Mouse (Mus musculus): ENCODE data around the gene Tgfbr3. TPM values are rescaled to one million over a fixed set of nuclear protein-coding genes. Genes with fewer than 3 reads are reported as not detected.
A peak's percentile ranks its signal among the peaks of the same experiment; 100 is the strongest.

Gene Tgfbr3
- polyA plus RNA-seq, 1 experiment from 2014 or later: 23.8 TPM

GRCm38 (mm10) chr5:107150555-107151312 lies 138.7 kb downstream of the Tgfbr3 start:
- peaks cover 11% of the 10 kb centered on the region for H3K36me3 ChIP-seq (ENCODE audit: insufficient read depth)
- peak overlapping the region; percentile 3; the same call in 1 of the 2 replicates for H3K9ac ChIP-seq
- no peaks in the 10 kb centered on the region for H3K27me3 ChIP-seq (ENCODE audit: insufficient read depth, low read length)
- no peak overlapping the region for H3K4me2 ChIP-seq
- WGBS: 39% methylated on average over 9 of the region's 9 CpGs
- peak overlapping the region; percentile 49; the same call in 1 of the 2 replicates for H3K27ac ChIP-seq (ENCODE audit: low read depth)
- TF ChIP-seq CTCF (IDR thresholded peaks at IDR 0.05; ENCODE audit: low read depth): no peak
- ATAC-seq (ENCODE audit: insufficient read depth) (0 out of 2 replicates have a peak, but pooled peaks have one; percentile 30), DNase-seq (peak; percentile 56)
- no peak overlapping the region for H3K4me3 ChIP-seq (ENCODE audit: low read depth, low read length)
- peaks cover 18% of the 10 kb centered on the region for H3K4me1 ChIP-seq (ENCODE audit: insufficient read depth)
- no peaks in the 10 kb centered on the region for H3K9me3 ChIP-seq (ENCODE audit: low read depth, low read length)

- Histone ChIP-seq H3K9ac (no peak overlapping the region), H3K36me3 (ENCODE audit: insufficient read depth) (0 out of 2 replicates have a peak, but pooled peaks cover 4% of the 10 kb centered on the region), H3K4me1 (ENCODE audit: insufficient read depth) (peaks cover 18% of the 10 kb centered on the region), H3K27ac (ENCODE audit: low read depth) (peak overlapping the region; percentile 32; the same call in 1 of the 2 replicates), H3K4me3 (ENCODE audit: low read depth, low read length) (no peak overlapping the region), H3K9me3 (ENCODE audit: low read depth, low read length) (no peaks in the 10 kb centered on the region), H3K4me2 (no peak overlapping the region), H3K27me3 (ENCODE audit: insufficient read depth, low read length) (no peaks in the 10 kb centered on the region)
- WGBS: 48% methylated on average over 13 of the region's 13 CpGs
- ATAC-seq (ENCODE audit: insufficient read depth) (peak; percentile 48; the same call in 1 of the 2 replicates), DNase-seq (peak; percentile 87)
- TF ChIP-seq CTCF (IDR thresholded peaks at IDR 0.05; ENCODE audit: low read depth): no peak
Observed at GRCm38 (mm10) chr5:107147951-107148766, 141.3 kb downstream of the Tgfbr3 start.

GRCm38 (mm10) chr5:107147413-107147812 lies 142.0 kb downstream of the Tgfbr3 start:
- ATAC-seq (ENCODE audit: insufficient read depth) (no peak), DNase-seq (no peak)
- H3K4me2 ChIP-seq: no peak overlapping the region
- no peak for TF ChIP-seq CTCF (IDR thresholded peaks at IDR 0.05; ENCODE audit: low read depth)
- H3K4me1 ChIP-seq (ENCODE audit: insufficient read depth): peaks cover 18% of the 10 kb centered on the region
- H3K4me3 ChIP-seq (ENCODE audit: low read depth, low read length): no peak overlapping the region
- no peak overlapping the region for H3K9ac ChIP-seq
- H3K36me3 ChIP-seq (ENCODE audit: insufficient read depth): 0 out of 2 replicates have a peak, but pooled peaks cover 3% of the 10 kb centered on the region
- no peaks in the 10 kb centered on the region for H3K27me3 ChIP-seq (ENCODE audit: insufficient read depth, low read length)
- 0 out of 2 replicates have a peak overlapping the region, but pooled peaks have one; percentile 30 for H3K27ac ChIP-seq (ENCODE audit: low read depth)
- H3K9me3 ChIP-seq (ENCODE audit: low read depth, low read length): no peaks in the 10 kb centered on the region

- DNase-seq: no peak
- H3K27me3 ChIP-seq (ENCODE audit: insufficient read depth, low read length): no peaks in the 10 kb centered on the region
- H3K9ac ChIP-seq: no peak overlapping the region
- H3K27ac ChIP-seq (ENCODE audit: low read depth): no peak overlapping the region
- no peak for TF ChIP-seq CTCF (IDR thresholded peaks at IDR 0.05; ENCODE audit: low read depth)
- no peak for ATAC-seq (ENCODE audit: insufficient read depth)
- H3K36me3 ChIP-seq (ENCODE audit: insufficient read depth): 0 out of 2 replicates have a peak, but pooled peaks cover 7% of the 10 kb centered on the region
- 62% methylated on average over 11 of the region's 11 CpGs for WGBS
- H3K9me3 ChIP-seq (ENCODE audit: low read depth, low read length): no peaks in the 10 kb centered on the region
- no peak overlapping the region for H3K4me3 ChIP-seq (ENCODE audit: low read depth, low read length)
- no peak overlapping the region for H3K4me2 ChIP-seq
- H3K4me1 ChIP-seq (ENCODE audit: insufficient read depth): peaks cover 7% of the 10 kb centered on the region
Observed at GRCm38 (mm10) chr5:107146111-107146616, 143.3 kb downstream of the Tgfbr3 start.

GRCm38 (mm10) chr5:107145125-107145524 lies 144.3 kb downstream of the Tgfbr3 start:
- Histone ChIP-seq H3K4me1 (ENCODE audit: insufficient read depth) (no peaks in the 10 kb centered on the region; the same call in 1 of the 2 replicates), H3K27ac (ENCODE audit: low read depth) (no peak overlapping the region), H3K36me3 (ENCODE audit: insufficient read depth) (peaks cover 12% of the 10 kb centered on the region; the same call in 1 of the 2 replicates), H3K4me2 (no peak overlapping the region), H3K9me3 (ENCODE audit: low read depth, low read length) (no peaks in the 10 kb centered on the region), H3K4me3 (ENCODE audit: low read depth, low read length) (no peak overlapping the region), H3K27me3 (ENCODE audit: insufficient read depth, low read length) (no peaks in the 10 kb centered on the region), H3K9ac (no peak overlapping the region)
- DNase-seq: no peak
- ATAC-seq (ENCODE audit: insufficient read depth): no peak
- no peak for TF ChIP-seq CTCF (IDR thresholded peaks at IDR 0.05; ENCODE audit: low read depth)
- WGBS: 83% methylated on average over 4 of the region's 4 CpGs

GRCm38 (mm10) chr5:107144263-107144843 lies 145.1 kb downstream of the Tgfbr3 start:
- no peak for DNase-seq
- no peak for TF ChIP-seq CTCF (IDR thresholded peaks at IDR 0.05; ENCODE audit: low read depth)
- Histone ChIP-seq H3K4me3 (ENCODE audit: low read depth, low read length) (no peak overlapping the region), H3K9ac (no peak overlapping the region), H3K9me3 (ENCODE audit: low read depth, low read length) (no peaks in the 10 kb centered on the region), H3K36me3 (ENCODE audit: insufficient read depth) (peaks cover 18% of the 10 kb centered on the region), H3K4me2 (no peak overlapping the region), H3K27ac (ENCODE audit: low read depth) (no peak overlapping the region), H3K27me3 (ENCODE audit: insufficient read depth, low read length) (no peaks in the 10 kb centered on the region), H3K4me1 (ENCODE audit: insufficient read depth) (no peaks in the 10 kb centered on the region; the same call in 1 of the 2 replicates)
- 52% methylated on average over 9 of the region's 9 CpGs for WGBS
- ATAC-seq (ENCODE audit: insufficient read depth): no peak

Measured in lung, embryonic 14.5 days (tissue).